Mouse (Mus musculus) limb, embryonic 15.5 days (tissue): Measurements from ENCODE around the gene Saxo1. TPM values are rescaled to one million over a fixed set of nuclear protein-coding genes. Genes with fewer than 3 reads are reported as not detected.

Source experiments
- ATAC-seq: fragments of 200-750 bp; cut with Nextera tagmentation; 2 replicates; pipeline ENCODE4 v1.8.0; 2017; ENCODE audit warnings: low read depth, moderate TSS enrichment; ENCODE audit not compliant: insufficient number of reproducible peaks, low FRiP score, low TSS enrichment
- H3K27ac ChIP-seq: fragments of 300-500 bp; sonication (generic); 2 replicates; pipeline ENCODE4 v1.5.1; 2015; ENCODE audit warnings: moderate library complexity, mild to moderate bottlenecking, inconsistent platforms
- H3K27me3 ChIP-seq: fragments of 300-500 bp; sonication (generic); 2 replicates; pipeline ENCODE4 v1.6.1; 2015; ENCODE audit warnings: inconsistent platforms
- H3K36me3 ChIP-seq: fragments of 300-500 bp; sonication (generic); 2 replicates; pipeline ENCODE4 v1.6.1; 2015; ENCODE audit warnings: inconsistent platforms
- H3K4me1 ChIP-seq: fragments of 300-500 bp; sonication (generic); 2 replicates; pipeline ENCODE4 v1.6.1; 2015; ENCODE audit warnings: inconsistent platforms
- H3K4me2 ChIP-seq: fragments of 300-500 bp; sonication (generic); 2 replicates; pipeline ENCODE4 v1.6.1; 2015; ENCODE audit warnings: mild to moderate bottlenecking, inconsistent platforms
- H3K4me3 ChIP-seq: fragments of 300-500 bp; sonication (generic); 2 replicates; pipeline ENCODE4 v1.5.1; 2015; ENCODE audit warnings: mild to moderate bottlenecking, inconsistent platforms
- H3K9ac ChIP-seq: fragments of 300-500 bp; sonication (generic); 2 replicates; pipeline ENCODE4 v1.6.1; 2015; ENCODE audit warnings: inconsistent platforms
- H3K9me3 ChIP-seq: fragments of 300-500 bp; sonication (generic); 2 replicates; pipeline ENCODE4 v1.6.1; 2016; ENCODE audit warnings: inconsistent platforms
- WGBS: fragments of 180-500 bp; shearing (Covaris S2); methylation state at CpG from one replicate; pipeline ENCODE4 v1.1.7; 2015; 5-methylcytosine and 5-hydroxymethylcytosine counted together
- polyA plus RNA-seq: library from polyadenylated mRNA; unstranded; fragments of >200 nt; fragmentation: Nextera tagmentation; extraction: Ambion mirVana; gene quantifications from 2 replicates; pipeline ENCODE4 v1.2.1, GENCODE M21; 2015

Gene Saxo1
- polyA plus RNA-seq, 1 experiment from 2014 or later, result 0.17 TPM

GRCm38 (mm10) chr4:86408421-86408820 lies 149.7 kb downstream of the Saxo1 start:
- Histone ChIP-seq H3K27ac (peak overlapping the region; percentile 85), H3K4me1 (peaks cover 38% of the 10 kb centered on the region), H3K4me2 (no peak overlapping the region), H3K36me3 (no peaks in the 10 kb centered on the region), H3K9me3 (no peaks in the 10 kb centered on the region), H3K27me3 (no peaks in the 10 kb centered on the region), H3K4me3 (no peak overlapping the region), H3K9ac (no peak overlapping the region)
- 21% methylated on average over 9 of the region's 9 CpGs for WGBS
- ATAC-seq, result no peak

- H3K36me3 ChIP-seq, result no peaks in the 10 kb centered on the region
- no peak overlapping the region for H3K4me2 ChIP-seq
- no peaks in the 10 kb centered on the region for H3K27me3 ChIP-seq
- peak overlapping the region; percentile 78 for H3K27ac ChIP-seq
- no peak for ATAC-seq
- H3K9ac ChIP-seq, result no peak overlapping the region
- H3K9me3 ChIP-seq, result no peaks in the 10 kb centered on the region
- 40% methylated on average over 3 of the region's 3 CpGs for WGBS
- no peak overlapping the region for H3K4me3 ChIP-seq
- peaks cover 38% of the 10 kb centered on the region for H3K4me1 ChIP-seq
Observed at GRCm38 (mm10) chr4:86407200-86407527, 151.0 kb downstream of the Saxo1 start.

GRCm38 (mm10) chr4:86406501-86407199 lies 151.5 kb downstream of the Saxo1 start:
- H3K9me3 ChIP-seq, result no peaks in the 10 kb centered on the region
- ATAC-seq, result no peak; the same call in 1 of the 2 replicates
- H3K27me3 ChIP-seq, result no peaks in the 10 kb centered on the region
- peaks cover 38% of the 10 kb centered on the region for H3K4me1 ChIP-seq
- no peak overlapping the region for H3K4me3 ChIP-seq
- no peak overlapping the region for H3K4me2 ChIP-seq
- peak overlapping the region; percentile 78 for H3K27ac ChIP-seq
- H3K36me3 ChIP-seq, result no peaks in the 10 kb centered on the region
- WGBS, result 33% methylated on average over 7 of the region's 7 CpGs
- no peak overlapping the region for H3K9ac ChIP-seq

- no peak for ATAC-seq
- H3K27me3 ChIP-seq, result no peaks in the 10 kb centered on the region
- H3K27ac ChIP-seq, result no peak overlapping the region
- peaks cover 22% of the 10 kb centered on the region for H3K4me1 ChIP-seq
- H3K4me2 ChIP-seq, result no peak overlapping the region
- 44% methylated on average over 3 of the region's 3 CpGs for WGBS
- H3K9me3 ChIP-seq, result no peaks in the 10 kb centered on the region
- no peaks in the 10 kb centered on the region for H3K36me3 ChIP-seq
- no peak overlapping the region for H3K9ac ChIP-seq
- H3K4me3 ChIP-seq, result no peak overlapping the region
Observed at GRCm38 (mm10) chr4:86401116-86401515, 157.0 kb downstream of the Saxo1 start.

- peaks cover 21% of the 10 kb centered on the region for H3K4me1 ChIP-seq
- no peak for ATAC-seq
- H3K36me3 ChIP-seq, result no peaks in the 10 kb centered on the region
- no peaks in the 10 kb centered on the region for H3K27me3 ChIP-seq
- H3K9me3 ChIP-seq, result no peaks in the 10 kb centered on the region
- H3K4me3 ChIP-seq, result no peak overlapping the region
- H3K27ac ChIP-seq, result no peak overlapping the region
- H3K9ac ChIP-seq, result no peak overlapping the region
- 65% methylated on average over 2 of the region's 2 CpGs for WGBS
- H3K4me2 ChIP-seq, result no peak overlapping the region
Observed at GRCm38 (mm10) chr4:86397470-86397869, 160.7 kb downstream of the Saxo1 start.

GRCm38 (mm10) chr4:86396672-86397288 lies 161.3 kb downstream of the Saxo1 start:
- H3K27me3 ChIP-seq, result no peaks in the 10 kb centered on the region
- no peak overlapping the region for H3K27ac ChIP-seq
- peaks cover 21% of the 10 kb centered on the region for H3K4me1 ChIP-seq
- H3K9me3 ChIP-seq, result no peaks in the 10 kb centered on the region
- WGBS, result 66% methylated on average over 7 of the region's 7 CpGs
- no peaks in the 10 kb centered on the region for H3K36me3 ChIP-seq
- H3K4me2 ChIP-seq, result no peak overlapping the region
- no peak for ATAC-seq
- no peak overlapping the region for H3K9ac ChIP-seq
- H3K4me3 ChIP-seq, result no peak overlapping the region

- no peaks in the 10 kb centered on the region for H3K27me3 ChIP-seq
- no peak overlapping the region for H3K4me3 ChIP-seq
- no peaks in the 10 kb centered on the region for H3K36me3 ChIP-seq
- no peak for ATAC-seq
- WGBS, result 35% methylated on average over 6 of the region's 6 CpGs
- no peak overlapping the region for H3K9ac ChIP-seq
- H3K9me3 ChIP-seq, result no peaks in the 10 kb centered on the region
- H3K27ac ChIP-seq, result no peak overlapping the region
- peaks cover 21% of the 10 kb centered on the region for H3K4me1 ChIP-seq
- H3K4me2 ChIP-seq, result no peak overlapping the region
Observed at GRCm38 (mm10) chr4:86395636-86396035, 162.5 kb downstream of the Saxo1 start.

Other genes with a start within 250 kb of the Saxo1 start
- 75.4 and 95.2 TPM in 2 replicates for gene Rraga, start 17.3 kb upstream of the Saxo1 start, polyA plus RNA-seq
- 13.5 and 14.8 TPM in 2 replicates for gene Haus6, start 53.7 kb upstream of the Saxo1 start, polyA plus RNA-seq
- 75.0 and 76.2 TPM in 2 replicates for gene Plin2, start 111.7 kb upstream of the Saxo1 start, polyA plus RNA-seq
- gene Dennd4c, start 190.2 kb upstream of the Saxo1 start, polyA plus RNA-seq, result 6.8 and 7.7 TPM in 2 replicates